Mouse (Mus musculus): ENCODE data around the gene Ppp2r5e. TPM values are rescaled to one million over a fixed set of nuclear protein-coding genes. Genes with fewer than 3 reads are reported as not detected.

Ppp2r5e gene
- polyA plus RNA-seq, 1 experiment from 2014 or later = 25.8 TPM

DNA sequence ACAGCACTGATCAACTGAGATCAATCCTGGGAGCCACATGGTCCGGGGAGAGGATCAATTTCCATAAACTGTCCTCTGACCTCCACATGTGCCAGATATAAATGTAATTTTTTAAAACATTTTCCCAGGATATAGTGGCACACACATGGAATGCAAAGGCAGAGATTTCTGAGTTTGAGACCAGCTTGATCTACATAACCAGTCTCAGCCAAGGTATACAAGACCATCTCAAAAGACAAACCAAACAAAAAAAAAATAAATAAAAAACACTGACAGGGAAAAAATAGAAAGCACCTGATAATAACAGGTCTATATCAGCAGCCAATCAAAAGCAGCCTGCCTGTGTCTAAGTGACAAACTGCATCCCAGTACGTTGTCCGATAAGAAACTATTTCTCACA lies 48.9 kb downstream of the Ppp2r5e start:
- H3K27ac ChIP-seq (ENCODE audit: low read depth, low read length) = no peak overlapping the region
- WGBS = 93% methylated on average over 3 of the region's 3 CpGs
- no peaks in the 10 kb centered on the region for H3K27me3 ChIP-seq (replicated peaks; ENCODE audit: control insufficient read depth, insufficient read depth, low read length)
- H3K4me3 ChIP-seq (ENCODE audit: low read depth, low read length) = no peak overlapping the region
- H3K4me1 ChIP-seq (ENCODE audit: control insufficient read depth, insufficient read depth, low read length) = no peaks in the 10 kb centered on the region
- no peaks in the 10 kb centered on the region for H3K9me3 ChIP-seq (replicated peaks; ENCODE audit: control insufficient read depth, low read length)
- no peak for DNase-seq (ENCODE audit: low spot score)
- no peaks in the 10 kb centered on the region for H3K36me3 ChIP-seq (ENCODE audit: control insufficient read depth, insufficient read depth, low read length)
- ATAC-seq = no peak
- no peak overlapping the region for H3K9ac ChIP-seq (ENCODE audit: low read length)
- H3K4me2 ChIP-seq (ENCODE audit: low read length) = no peak overlapping the region

GRCm38 (mm10) chr12:75546241-75546640 lies 49.8 kb downstream of the Ppp2r5e start:
- WGBS = 89% methylated on average over 5 of the region's 5 CpGs
- ATAC-seq = no peak
- no peak for DNase-seq (ENCODE audit: low spot score)

DNA sequence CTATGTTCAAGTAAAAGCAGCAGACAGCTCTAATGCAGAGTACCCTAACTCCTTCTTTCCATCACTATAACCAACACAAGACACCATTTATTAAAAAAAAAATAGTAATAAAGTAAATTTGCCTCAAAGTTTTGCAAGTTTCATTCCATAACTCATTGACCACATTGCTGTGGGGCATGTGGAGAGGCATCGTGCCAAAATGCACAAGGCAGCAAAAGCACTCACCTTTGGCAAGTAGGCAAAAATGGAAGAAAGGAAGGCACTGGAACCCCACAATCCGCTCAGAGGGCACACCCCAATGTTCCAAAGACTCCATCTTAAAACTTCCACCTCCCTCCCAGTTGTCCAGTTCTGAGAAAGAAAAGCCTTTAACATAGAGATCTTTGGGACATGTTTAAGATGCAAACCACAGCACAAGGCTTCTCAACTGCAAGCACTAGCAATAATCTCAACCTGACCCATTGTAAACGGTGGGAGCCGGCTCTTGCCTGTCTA lies 50.6 kb downstream of the Ppp2r5e start:
- Histone ChIP-seq H3K4me1 (ENCODE audit: control insufficient read depth, insufficient read depth, low read length) (no peaks in the 10 kb centered on the region), H3K9me3 (replicated peaks; ENCODE audit: control insufficient read depth, low read length) (no peaks in the 10 kb centered on the region), H3K27me3 (replicated peaks; ENCODE audit: control insufficient read depth, insufficient read depth, low read length) (no peaks in the 10 kb centered on the region), H3K4me2 (ENCODE audit: low read length) (no peak overlapping the region), H3K4me3 (ENCODE audit: low read depth, low read length) (no peak overlapping the region), H3K36me3 (ENCODE audit: control insufficient read depth, insufficient read depth, low read length) (no peaks in the 10 kb centered on the region), H3K27ac (ENCODE audit: low read depth, low read length) (no peak overlapping the region), H3K9ac (ENCODE audit: low read length) (no peak overlapping the region)
- 97% methylated on average over 4 of the region's 4 CpGs for WGBS
- ATAC-seq (no peak), DNase-seq (ENCODE audit: low spot score) (no peak)

More at GRCm38 (mm10) chr12:75546241-75546640, 49.8 kb downstream of the Ppp2r5e start:
- Histone ChIP-seq H3K27me3 (replicated peaks; ENCODE audit: control insufficient read depth, insufficient read depth, low read length) (no peaks in the 10 kb centered on the region), H3K4me3 (ENCODE audit: low read depth, low read length) (no peak overlapping the region), H3K9ac (ENCODE audit: low read length) (no peak overlapping the region), H3K36me3 (ENCODE audit: control insufficient read depth, insufficient read depth, low read length) (no peaks in the 10 kb centered on the region), H3K4me2 (ENCODE audit: low read length) (no peak overlapping the region), H3K4me1 (ENCODE audit: control insufficient read depth, insufficient read depth, low read length) (no peaks in the 10 kb centered on the region), H3K27ac (ENCODE audit: low read depth, low read length) (no peak overlapping the region), H3K9me3 (replicated peaks; ENCODE audit: control insufficient read depth, low read length) (no peaks in the 10 kb centered on the region)

- DNase-seq (ENCODE audit: low spot score) (no peak), ATAC-seq (no peak)
- Histone ChIP-seq H3K27me3 (replicated peaks; ENCODE audit: control insufficient read depth, insufficient read depth, low read length) (no peaks in the 10 kb centered on the region), H3K4me1 (ENCODE audit: control insufficient read depth, insufficient read depth, low read length) (no peaks in the 10 kb centered on the region), H3K27ac (ENCODE audit: low read depth, low read length) (no peak overlapping the region), H3K4me2 (ENCODE audit: low read length) (no peak overlapping the region), H3K9me3 (replicated peaks; ENCODE audit: control insufficient read depth, low read length) (no peaks in the 10 kb centered on the region), H3K36me3 (ENCODE audit: control insufficient read depth, insufficient read depth, low read length) (no peaks in the 10 kb centered on the region), H3K9ac (ENCODE audit: low read length) (no peak overlapping the region), H3K4me3 (ENCODE audit: low read depth, low read length) (no peak overlapping the region)
- WGBS = 69% methylated on average over 2 of the region's 2 CpGs
Observed at GRCm38 (mm10) chr12:75544666-75545065, 51.4 kb downstream of the Ppp2r5e start.

DNA sequence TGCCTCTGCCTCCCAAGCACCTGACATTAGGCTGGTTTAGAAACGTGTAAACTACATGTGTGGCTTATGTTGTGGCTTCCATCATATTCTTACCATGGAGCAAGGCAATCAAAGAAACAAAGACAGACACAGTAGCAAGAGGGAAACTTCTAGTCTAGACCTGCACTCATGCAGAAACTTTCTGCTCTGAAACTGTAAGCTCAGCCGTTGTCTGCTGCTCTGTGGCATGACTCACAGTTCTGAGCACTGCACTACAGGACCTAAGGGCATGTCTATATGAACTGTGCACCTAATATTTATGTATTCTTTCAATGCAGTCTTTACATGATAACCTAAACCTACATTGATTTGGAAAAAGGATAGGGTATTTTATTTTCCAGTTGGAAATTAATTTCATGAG lies 51.8 kb downstream of the Ppp2r5e start:
- ATAC-seq (no peak), DNase-seq (ENCODE audit: low spot score) (no peak)
- Histone ChIP-seq H3K36me3 (ENCODE audit: control insufficient read depth, insufficient read depth, low read length) (no peaks in the 10 kb centered on the region), H3K9me3 (replicated peaks; ENCODE audit: control insufficient read depth, low read length) (no peaks in the 10 kb centered on the region), H3K4me2 (ENCODE audit: low read length) (no peak overlapping the region), H3K4me1 (ENCODE audit: control insufficient read depth, insufficient read depth, low read length) (no peaks in the 10 kb centered on the region), H3K4me3 (ENCODE audit: low read depth, low read length) (no peak overlapping the region), H3K27ac (ENCODE audit: low read depth, low read length) (no peak overlapping the region), H3K9ac (ENCODE audit: low read length) (no peak overlapping the region), H3K27me3 (replicated peaks; ENCODE audit: control insufficient read depth, insufficient read depth, low read length) (no peaks in the 10 kb centered on the region)
- 84% methylated on average over 2 of the region's 2 CpGs for WGBS

GRCm38 (mm10) chr12:75543346-75543745 lies 52.7 kb downstream of the Ppp2r5e start:
- Histone ChIP-seq H3K36me3 (ENCODE audit: control insufficient read depth, insufficient read depth, low read length) (no peaks in the 10 kb centered on the region), H3K9me3 (replicated peaks; ENCODE audit: control insufficient read depth, low read length) (no peaks in the 10 kb centered on the region), H3K9ac (ENCODE audit: low read length) (no peak overlapping the region), H3K27me3 (replicated peaks; ENCODE audit: control insufficient read depth, insufficient read depth, low read length) (no peaks in the 10 kb centered on the region), H3K4me3 (ENCODE audit: low read depth, low read length) (no peak overlapping the region), H3K4me2 (ENCODE audit: low read length) (no peak overlapping the region), H3K27ac (ENCODE audit: low read depth, low read length) (no peak overlapping the region), H3K4me1 (ENCODE audit: control insufficient read depth, insufficient read depth, low read length) (no peaks in the 10 kb centered on the region)
- WGBS = 71% methylated on average over 3 of the region's 3 CpGs
- no peak for DNase-seq (ENCODE audit: low spot score)
- no peak for ATAC-seq

DNA sequence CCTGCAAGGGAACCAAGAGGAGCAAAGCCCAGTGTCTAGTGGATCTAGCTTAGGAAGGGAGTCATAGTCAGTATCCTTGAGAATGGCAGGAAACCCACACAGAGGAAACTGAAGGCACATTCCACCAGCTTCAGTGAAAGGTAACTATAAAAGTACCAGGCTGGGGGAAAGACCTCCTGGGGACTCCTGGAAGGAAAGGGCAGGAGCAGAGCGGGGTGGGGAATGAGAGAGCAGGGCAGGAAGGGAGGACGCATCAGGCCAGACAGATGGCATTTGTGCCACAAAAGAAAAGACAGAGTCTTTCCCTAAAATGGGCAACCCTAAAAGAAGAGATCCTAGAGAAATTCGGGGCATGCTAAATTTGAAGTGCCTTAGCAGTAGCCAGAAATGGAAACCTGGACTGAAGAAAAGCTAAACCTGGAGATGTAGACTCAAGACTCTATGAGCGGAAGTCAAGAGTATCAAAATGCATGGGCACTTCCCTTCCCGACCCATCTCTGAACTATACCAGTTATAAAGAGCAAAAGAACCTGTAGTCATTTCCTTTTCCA lies 55.3 kb downstream of the Ppp2r5e start:
- DNase-seq (ENCODE audit: low spot score) = no peak
- 79% methylated on average over 5 of the region's 5 CpGs for WGBS
- Histone ChIP-seq H3K36me3 (ENCODE audit: control insufficient read depth, insufficient read depth, low read length) (no peaks in the 10 kb centered on the region), H3K9ac (ENCODE audit: low read length) (no peak overlapping the region), H3K4me3 (ENCODE audit: low read depth, low read length) (no peak overlapping the region), H3K9me3 (replicated peaks; ENCODE audit: control insufficient read depth, low read length) (no peaks in the 10 kb centered on the region), H3K4me2 (ENCODE audit: low read length) (no peak overlapping the region), H3K27ac (ENCODE audit: low read depth, low read length) (no peak overlapping the region), H3K4me1 (ENCODE audit: control insufficient read depth, insufficient read depth, low read length) (peaks cover 15% of the 10 kb centered on the region), H3K27me3 (replicated peaks; ENCODE audit: control insufficient read depth, insufficient read depth, low read length) (no peaks in the 10 kb centered on the region)
- no peak for ATAC-seq

DNA sequence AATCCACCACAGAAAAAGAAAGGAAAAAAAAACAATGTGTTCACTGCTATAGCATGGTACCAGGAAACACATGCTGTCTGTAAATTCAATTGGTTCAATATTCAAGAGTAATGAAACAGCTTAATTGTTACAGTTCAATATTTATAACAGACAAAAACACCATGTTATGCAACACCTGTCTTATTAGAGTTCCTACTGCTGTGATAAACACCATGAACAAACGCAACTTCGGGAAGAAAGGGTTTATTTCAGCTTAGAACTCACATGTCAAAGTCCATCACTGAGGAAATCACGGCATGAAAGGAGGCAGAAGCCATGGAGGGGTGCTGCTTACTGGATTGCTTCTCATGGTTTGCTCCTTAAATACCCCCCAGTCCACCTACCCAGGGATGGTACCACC lies 56.8 kb downstream of the Ppp2r5e start:
- Histone ChIP-seq H3K4me2 (ENCODE audit: low read length) (no peak overlapping the region), H3K27ac (ENCODE audit: low read depth, low read length) (no peak overlapping the region), H3K36me3 (ENCODE audit: control insufficient read depth, insufficient read depth, low read length) (no peaks in the 10 kb centered on the region), H3K27me3 (replicated peaks; ENCODE audit: control insufficient read depth, insufficient read depth, low read length) (no peaks in the 10 kb centered on the region), H3K4me3 (ENCODE audit: low read depth, low read length) (no peak overlapping the region), H3K9me3 (replicated peaks; ENCODE audit: control insufficient read depth, low read length) (no peaks in the 10 kb centered on the region), H3K9ac (ENCODE audit: low read length) (no peak overlapping the region), H3K4me1 (ENCODE audit: control insufficient read depth, insufficient read depth, low read length) (peaks cover 15% of the 10 kb centered on the region)
- DNase-seq (ENCODE audit: low spot score) (no peak), ATAC-seq (no peak)
- 53% methylated on average over 3 of the region's 3 CpGs for WGBS

GRCm38 (mm10) chr12:75537673-75538423 lies 58.2 kb downstream of the Ppp2r5e start:
- H3K36me3 ChIP-seq (ENCODE audit: control insufficient read depth, insufficient read depth, low read length) = no peaks in the 10 kb centered on the region
- WGBS = 49% methylated on average over 6 of the region's 6 CpGs
- H3K4me1 ChIP-seq (ENCODE audit: control insufficient read depth, insufficient read depth, low read length) = peaks cover 15% of the 10 kb centered on the region
- no peaks in the 10 kb centered on the region for H3K9me3 ChIP-seq (replicated peaks; ENCODE audit: control insufficient read depth, low read length)
- H3K4me2 ChIP-seq (ENCODE audit: low read length) = no peak overlapping the region
- no peak overlapping the region for H3K27ac ChIP-seq (ENCODE audit: low read depth, low read length)
- no peaks in the 10 kb centered on the region for H3K27me3 ChIP-seq (replicated peaks; ENCODE audit: control insufficient read depth, insufficient read depth, low read length)
- DNase-seq (ENCODE audit: low spot score) (no peak), ATAC-seq (no peak)
- no peak overlapping the region for H3K9ac ChIP-seq (ENCODE audit: low read length)
- H3K4me3 ChIP-seq (ENCODE audit: low read depth, low read length) = no peak overlapping the region

All from forebrain, embryonic 14.5 days (tissue).